Mouse (Mus musculus): ENCODE measurements at regions not wholly inside any gene's neighbourhood (a gene's known extent, or its start where the extent isn't known, plus 50 kb on each side); places are given as distances from the start of the nearest gene placed in this dataset.

- no peak for DNase-seq (ENCODE audit: low spot score in 2 of 2)
Observed at GRCm38 (mm10) chr13:45275391-45275790, 114.2 kb upstream of the Mylip start.

- DNase-seq (ENCODE audit: low spot score in 2 of 2), result no peak
Observed at GRCm38 (mm10) chr13:45277842-45278416, 111.6 kb upstream of the Mylip start.

- no peak for DNase-seq (ENCODE audit: low spot score in 2 of 2)
Observed at GRCm38 (mm10) chr13:45281106-45281505, 108.4 kb upstream of the Mylip start.

- DNase-seq (ENCODE audit: low spot score in 2 of 2), result no peak
Observed at GRCm38 (mm10) chr13:45286651-45287050, 102.9 kb upstream of the Mylip start.

GRCm38 (mm10) chr13:45287217-45287616 lies 102.3 kb upstream of the Mylip start:
- no peak for DNase-seq (ENCODE audit: low spot score in 2 of 2)

- DNase-seq (ENCODE audit: low spot score in 2 of 2), result no peak
Observed at GRCm38 (mm10) chr13:45289976-45290375, 99.6 kb upstream of the Mylip start.

- no peak for DNase-seq (ENCODE audit: low spot score in 2 of 2)
Observed at GRCm38 (mm10) chr13:45294691-45295090, 94.9 kb upstream of the Mylip start.

GRCm38 (mm10) chr13:45300610-45301009 lies 88.9 kb upstream of the Mylip start:
- no peak for DNase-seq (ENCODE audit: low spot score in 2 of 2)

GRCm38 (mm10) chr13:45301191-45301905 lies 88.2 kb upstream of the Mylip start:
- peak in 1 of 2 experiments; percentile 18 for DNase-seq (ENCODE audit: low spot score in 2 of 2)

GRCm38 (mm10) chr13:45302796-45303195 lies 86.7 kb upstream of the Mylip start:
- no peak for DNase-seq (ENCODE audit: low spot score in 2 of 2)

GRCm38 (mm10) chr13:45306177-45306576 lies 83.4 kb upstream of the Mylip start:
- no peak for DNase-seq (ENCODE audit: low spot score in 2 of 2)

- no peak for DNase-seq (ENCODE audit: low spot score in 2 of 2)
Observed at GRCm38 (mm10) chr13:45307226-45307625, 82.3 kb upstream of the Mylip start.

- no peak for DNase-seq (ENCODE audit: low spot score in 2 of 2)
Observed at GRCm38 (mm10) chr13:45319646-45320045, 69.9 kb upstream of the Mylip start.

- peak in 1 of 2 experiments; percentile 20 for DNase-seq (ENCODE audit: low spot score in 2 of 2)
Observed at GRCm38 (mm10) chr13:45325736-45326293, 63.7 kb upstream of the Mylip start.

- DNase-seq (ENCODE audit: low spot score in 2 of 2), result no peak
Observed at GRCm38 (mm10) chr13:45326751-45327150, 62.8 kb upstream of the Mylip start.

GRCm38 (mm10) chr13:45330561-45330960 lies 59.0 kb upstream of the Mylip start:
- no peak for DNase-seq (ENCODE audit: low spot score in 2 of 2)

GRCm38 (mm10) chr13:45332031-45332430 lies 57.5 kb upstream of the Mylip start:
- no peak for DNase-seq (ENCODE audit: low spot score in 2 of 2)

GRCm38 (mm10) chr13:45333634-45334033 lies 55.9 kb upstream of the Mylip start:
- DNase-seq (ENCODE audit: low spot score in 2 of 2), result no peak
